ENCODE assay signal across 8 mouse cellular contexts in the genomic region with DNA sequence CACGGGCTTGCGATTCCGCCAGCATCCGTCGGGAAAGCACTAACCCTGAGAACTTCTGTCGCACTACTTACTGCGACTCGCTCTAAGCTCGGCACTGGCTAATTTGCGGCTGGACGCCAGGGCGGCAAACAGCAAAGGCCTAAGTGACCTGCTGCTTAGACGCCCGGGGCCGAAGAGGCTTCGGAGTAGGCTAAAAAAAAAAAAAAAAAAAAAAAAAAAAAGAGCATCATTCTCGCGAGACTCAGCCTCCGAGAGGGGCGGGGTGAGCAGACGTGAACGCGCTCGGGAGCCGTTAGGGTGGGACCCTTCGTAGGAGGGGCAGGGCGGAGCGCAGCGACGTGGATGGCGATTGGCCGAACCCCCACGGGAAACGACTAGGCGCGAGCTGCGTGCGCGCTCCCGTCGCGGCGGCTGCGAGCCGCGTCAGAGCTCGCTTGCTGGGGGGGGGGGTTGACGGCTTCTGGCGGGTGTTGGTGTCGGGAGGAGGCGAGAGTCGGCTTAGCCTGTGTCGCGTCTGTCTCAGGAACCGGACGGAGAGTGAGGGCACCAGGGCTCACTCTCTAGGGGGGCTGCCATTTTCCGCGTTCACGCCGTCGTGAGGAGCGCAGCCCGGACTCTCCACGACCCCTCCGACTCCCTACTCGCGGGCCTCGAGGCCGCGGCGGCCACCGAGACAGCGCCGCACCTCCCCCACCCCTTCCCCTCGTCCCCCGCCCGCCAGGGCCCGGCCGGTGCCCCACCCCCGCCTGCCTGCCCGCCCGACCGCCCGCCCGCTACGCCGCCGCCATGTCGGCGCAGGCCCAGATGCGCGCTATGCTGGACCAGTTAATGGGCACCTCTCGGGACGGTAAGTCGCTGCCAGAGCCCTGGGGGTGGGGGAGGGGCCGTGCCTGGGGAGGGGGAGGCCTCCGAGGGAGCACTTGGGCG. TPM values are rescaled to one million over a fixed set of nuclear protein-coding genes. Genes with fewer than 3 reads are reported as not detected.
DNase-seq lines count a peak whose midpoint lies in the region; ATAC-seq lines count a peak whose summit lies in the region.

A gene (plus strand): TSS at position 273 of the 927 bp plus-strand sequence.

- H3K9me3 ChIP-seq in hindbrain, embryonic 14.5 days (ENCODE audit: control insufficient read depth, low read length): no peaks in the 10 kb centered on the region

- H3K27ac ChIP-seq in hindbrain, embryonic 14.5 days: peak within 1 kb of the TSS; percentile 99

- H3K27me3 ChIP-seq in hindbrain, embryonic 14.5 days (ENCODE audit: control insufficient read depth, insufficient read depth, low read length): no peaks in the 10 kb centered on the region

- peak within 1 kb of the TSS; percentile 72 for H3K4me2 ChIP-seq in hindbrain, embryonic 14.5 days (replicated peaks)

- H3K9ac ChIP-seq in hindbrain, embryonic 14.5 days: peak within 1 kb of the TSS; percentile 80

- no peaks in the 10 kb centered on the region for H3K36me3 ChIP-seq in hindbrain, embryonic 14.5 days (replicated peaks; ENCODE audit: control insufficient read depth, insufficient read depth)

- H3K4me3 ChIP-seq in hindbrain, embryonic 14.5 days (replicated peaks; ENCODE audit: low read length): peak within 1 kb of the TSS; percentile 78

- H3K4me1 ChIP-seq in hindbrain, embryonic 14.5 days (replicated peaks; ENCODE audit: control insufficient read depth, insufficient read depth, low read length): peaks cover 17% of the 10 kb centered on the region

- WGBS in hindbrain, embryonic 14.5 days: 0% methylated on average over 74 of the region's 98 CpGs

- peak; percentile 88 for ATAC-seq in hindbrain, embryonic 14.5 days (ENCODE audit: low FRiP score)

- peak; percentile 97 for DNase-seq in R1 (ENCODE audit: low read depth, low spot score)
- peak; percentile 95 to 98 for DNase-seq in cerebellum, postnatal 25 days
- DNase-seq in frontal cortex, postnatal 25 days (ENCODE audit: low spot score in 2 of 2): peak; percentile 73 to 84
- DNase-seq in hindbrain, embryonic 14.5 days (ENCODE audit: low spot score): peak; percentile 98
- DNase-seq in layer of hippocampus, postnatal 36 days: peak; percentile 93 to 94
- DNase-seq in lung, postnatal 36 days: peak; percentile 97
- DNase-seq in retina, postnatal 1 day: peak; percentile 99
- peak; percentile 88 to 94 for DNase-seq in urinary bladder, adult 18-20 months (ENCODE audit: low spot score in 2 of 2)

RNA-seq across cellular contexts. Expression of the gene that starts here (rescaled TPM):
- polyA plus RNA-seq in hindbrain, embryonic 14.5 days (2014; fragmentation: Nextera tagmentation; extraction: Ambion mirVana): 34.1 and 49.3 TPM in 2 replicates
- 100 to 1,000 TPM; 177 to 202 TPM for total RNA-seq in layer of hippocampus, postnatal 36 days (2021)

Comparison
In these comparisons a context has a peak if more than half of its experiments do, and no peak if none do; other contexts are left out.
1. Peak in every context shown above with its lines: DNase-seq, ATAC-seq, H3K4me3 ChIP-seq and H3K27ac ChIP-seq.